ENCODE assay signal across 26 mouse cellular contexts in genomic region chr14:30415830-30416229, GRCm38 (mm10).
DNase-seq lines count a peak whose midpoint lies in the region; ATAC-seq lines count a peak whose summit lies in the region.
"Had no signal": no experiment of that assay in that cellular context is flagged by ENCODE, and none has a peak within 500 bp of the region (broad histone marks: within the 10 kb centered on the region; RNA-seq: fewer than 3 reads in every experiment).

No protein-coding gene starts in this region.

- no peak overlapping the region for H3K9ac ChIP-seq in forebrain, embryonic 13.5 days
- H3K9ac ChIP-seq: forebrain, postnatal 0 days; heart, embryonic 13.5 days; hindbrain, embryonic 12.5 days; hindbrain, embryonic 15.5 days had no signal

- H3K27ac ChIP-seq in forebrain, embryonic 13.5 days: no peak overlapping the region
- H3K27ac ChIP-seq: forebrain, embryonic 10.5 days; gastrocnemius, adult 2 months; heart, adult 2 months; heart, embryonic 10.5 days; heart, embryonic 13.5 days; hindbrain, embryonic 12.5 days; hindbrain, embryonic 15.5 days had no signal

- H3K4me2 ChIP-seq in forebrain, embryonic 13.5 days: no peak overlapping the region
- H3K4me2 ChIP-seq: heart, embryonic 13.5 days; hindbrain, embryonic 12.5 days; hindbrain, embryonic 15.5 days had no signal

- H3K9me3 ChIP-seq in forebrain, embryonic 13.5 days (replicated peaks): no peaks in the 10 kb centered on the region
- H3K9me3 ChIP-seq: forebrain, embryonic 10.5 days; G1E; heart, embryonic 10.5 days; heart, embryonic 13.5 days; hindbrain, embryonic 12.5 days; hindbrain, embryonic 15.5 days had no signal

- ATAC-seq in common myeloid progenitor, adult 5-6 weeks (replicated peaks; ENCODE audit: low read depth, poor library complexity, severe bottlenecking): 0 out of 2 replicates have a peak, but pooled peaks have one; percentile 36
- ATAC-seq in megakaryocyte progenitor cell, adult 5-6 weeks (replicated peaks; ENCODE audit: poor library complexity): peak; percentile 91
- ATAC-seq in forebrain, embryonic 13.5 days: no peak
- ATAC-seq: forebrain, embryonic 14.5 days; forebrain, postnatal 0 days; Patski had no signal

- 0 out of 2 replicates have a peak, but pooled peaks cover 2% of the 10 kb centered on the region for H3K27me3 ChIP-seq in splenic B cell, adult 2 months (ENCODE audit: control insufficient read depth, insufficient read depth, low read length, poor library complexity, severe bottlenecking)
- H3K27me3 ChIP-seq in forebrain, embryonic 13.5 days: no peaks in the 10 kb centered on the region
- H3K27me3 ChIP-seq: CH12.LX; heart, embryonic 13.5 days; hindbrain, embryonic 12.5 days; hindbrain, embryonic 15.5 days had no signal

- 96% methylated on average over 5 of the region's 5 CpGs for WGBS in forebrain, embryonic 13.5 days

- H3K4me1 ChIP-seq in forebrain, embryonic 13.5 days: no peaks in the 10 kb centered on the region
- H3K4me1 ChIP-seq: forebrain, embryonic 10.5 days had no signal

- peak; percentile 12 for DNase-seq in splenic B cell, adult 2 months (ENCODE audit: low read depth, low spot score)
- DNase-seq in right cerebral cortex, adult 2 months (ENCODE audit: low spot score in 2 of 2): no peak
- no peak for DNase-seq in heart, postnatal 4 days
- DNase-seq: adrenal gland, postnatal 10 days; adrenal gland, postnatal 36 days; B cell, adult 2 months; cerebellum, adult 18-20 months; cerebellum, adult 9-11 months; cerebellum, postnatal 36 days; forebrain, postnatal 0 days; gastrocnemius, adult 2 months; gastrocnemius, postnatal 14 days; heart, adult 2 months; heart, postnatal 14 days had no signal

- H3K4me3 ChIP-seq in forebrain, embryonic 13.5 days: no peak overlapping the region
- H3K4me3 ChIP-seq: forebrain, embryonic 10.5 days; gastrocnemius, adult 2 months; heart, adult 2 months; heart, embryonic 10.5 days; heart, embryonic 13.5 days; hindbrain, embryonic 12.5 days; hindbrain, embryonic 15.5 days had no signal

- H3K36me3 ChIP-seq in splenic B cell, adult 2 months (ENCODE audit: control insufficient read depth, insufficient read depth, low read length, poor library complexity, severe bottlenecking): no peaks in the 10 kb centered on the region
- H3K36me3 ChIP-seq in forebrain, embryonic 13.5 days (ENCODE audit: poor library complexity, severe bottlenecking): no peaks in the 10 kb centered on the region
- H3K36me3 ChIP-seq: forebrain, embryonic 10.5 days; G1E; heart, embryonic 10.5 days; heart, embryonic 13.5 days; hindbrain, embryonic 12.5 days; hindbrain, embryonic 15.5 days had no signal
